Mouse (Mus musculus): ENCODE measurements around the gene Ptprd. TPM values are rescaled to one million over a fixed set of nuclear protein-coding genes. Genes with fewer than 3 reads are reported as not detected.
A peak's percentile ranks its signal among the peaks of the same experiment; 100 is the strongest.

Gene Ptprd
- total RNA-seq, 2 experiments from 2014 or later = 3.8 to 7.1 TPM

DNA sequence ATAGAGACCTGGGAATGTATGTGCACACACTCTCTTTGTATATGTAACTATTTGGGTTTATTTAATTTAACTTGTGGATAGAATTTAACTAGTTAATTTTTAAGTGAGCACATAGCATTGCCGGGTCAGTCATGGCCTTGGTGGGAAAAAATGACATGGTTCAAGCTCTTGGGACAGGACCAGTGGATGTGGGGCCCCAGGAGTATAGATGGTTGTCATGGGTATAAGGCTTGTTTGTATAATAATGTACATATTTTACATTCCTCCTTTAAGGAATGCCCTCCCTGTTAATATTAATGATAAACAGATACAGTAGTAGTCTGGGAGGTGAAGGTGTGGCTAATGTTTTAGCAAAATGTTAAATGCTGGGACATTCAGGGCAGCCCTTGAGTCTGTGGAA is 962.8 kb downstream of the Ptprd start:
- no peak for DNase-seq

DNA sequence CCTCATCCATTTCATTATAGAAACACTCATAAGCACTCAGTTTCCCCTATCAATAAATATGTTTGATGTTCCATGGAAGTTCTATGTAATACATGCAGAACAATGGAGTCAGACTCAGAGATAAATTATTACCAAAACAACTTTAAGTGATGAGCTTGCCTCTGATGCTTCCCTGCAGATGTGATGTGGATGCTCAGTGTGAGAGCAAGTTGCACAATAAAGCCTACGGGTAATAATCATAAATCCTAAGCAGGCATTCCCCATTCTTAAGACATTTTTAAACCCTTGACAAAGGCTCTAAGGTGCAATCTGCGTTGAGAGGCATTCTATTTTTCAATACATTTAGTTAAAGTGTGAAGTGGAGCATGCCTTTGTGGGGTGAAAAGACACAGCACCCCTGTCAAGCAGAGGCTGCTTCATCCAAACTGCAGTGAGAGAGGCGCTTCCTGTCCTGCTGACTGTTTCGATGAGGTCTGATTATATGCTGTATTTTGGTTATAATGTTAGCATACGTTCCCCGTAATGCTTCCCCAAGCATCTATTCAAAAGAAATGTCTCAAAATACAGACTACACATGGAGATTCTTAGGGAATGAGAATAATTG is 969.8 kb downstream of the Ptprd start:
- DNase-seq = no peak

DNA sequence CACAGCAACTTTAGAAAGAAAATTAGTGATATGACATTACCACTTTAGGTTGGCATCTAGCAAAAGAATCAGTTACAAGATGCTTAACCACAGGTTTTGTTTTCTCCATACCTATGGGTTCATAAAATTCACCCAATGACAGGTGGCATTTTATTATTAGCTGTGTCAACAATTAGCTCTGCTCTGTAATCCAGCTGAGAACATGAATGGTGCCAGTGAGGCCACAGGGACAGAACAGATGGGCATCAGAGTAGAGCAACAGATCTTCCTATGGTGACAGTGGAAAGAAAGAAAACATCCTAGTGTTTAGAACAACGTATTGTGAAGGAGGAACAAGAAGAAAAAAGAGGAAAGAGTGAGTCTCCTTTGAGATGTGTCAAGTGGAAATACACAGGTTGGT is 973.6 kb downstream of the Ptprd start:
- DNase-seq = no peak

DNA sequence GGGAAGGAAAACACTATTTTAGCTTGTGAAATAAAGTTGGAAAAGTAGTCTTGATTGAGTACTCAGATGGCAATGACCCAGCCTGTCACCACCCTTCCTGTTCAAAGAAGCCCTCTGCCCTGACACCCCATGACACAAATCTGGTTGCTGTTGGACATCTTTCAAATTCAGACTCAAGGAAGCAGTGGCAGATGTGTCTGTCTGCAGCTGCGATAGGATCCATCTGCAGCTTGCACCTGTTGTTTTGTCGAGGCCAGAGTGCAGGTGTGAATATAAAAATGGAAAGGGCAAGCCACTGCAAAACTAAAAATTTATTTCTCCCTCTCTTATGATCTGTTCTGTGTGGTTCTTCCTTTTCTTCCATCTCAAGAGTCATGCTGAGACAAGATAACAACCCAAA is 978.5 kb downstream of the Ptprd start:
- no peak for DNase-seq

- peak; percentile 21 for DNase-seq
These were observed 1042.9 kb downstream of the Ptprd start for GRCm38 (mm10) chr4:77168866-77169265.

- no peak for DNase-seq
These were observed 1054.2 kb downstream of the Ptprd start for GRCm38 (mm10) chr4:77157601-77158000.

- no peak for DNase-seq
These were observed 1056.2 kb downstream of the Ptprd start for GRCm38 (mm10) chr4:77155561-77155960.

DNA sequence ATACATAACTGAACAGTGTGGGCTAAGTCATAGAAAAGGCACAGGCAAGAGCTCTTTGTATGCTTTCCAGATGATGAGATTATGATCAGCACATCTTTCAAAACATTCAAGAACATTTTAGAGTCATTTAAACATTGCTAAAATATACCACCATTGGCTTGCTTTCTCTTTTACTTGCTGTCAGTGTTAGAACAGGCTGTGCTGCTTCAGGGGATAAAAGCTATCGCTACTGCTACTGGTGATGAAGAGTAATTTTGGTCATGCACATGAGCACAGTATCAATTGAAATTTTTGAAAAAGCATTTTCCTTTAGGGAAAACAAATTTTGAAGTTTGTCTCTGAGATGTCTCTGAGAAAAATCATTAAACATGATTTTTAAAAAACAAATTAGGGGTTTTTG is 1056.7 kb downstream of the Ptprd start:
- DNase-seq = no peak

GRCm38 (mm10) chr4:77124852-77125251 is 1086.9 kb downstream of the Ptprd start:
- no peak for DNase-seq

DNA sequence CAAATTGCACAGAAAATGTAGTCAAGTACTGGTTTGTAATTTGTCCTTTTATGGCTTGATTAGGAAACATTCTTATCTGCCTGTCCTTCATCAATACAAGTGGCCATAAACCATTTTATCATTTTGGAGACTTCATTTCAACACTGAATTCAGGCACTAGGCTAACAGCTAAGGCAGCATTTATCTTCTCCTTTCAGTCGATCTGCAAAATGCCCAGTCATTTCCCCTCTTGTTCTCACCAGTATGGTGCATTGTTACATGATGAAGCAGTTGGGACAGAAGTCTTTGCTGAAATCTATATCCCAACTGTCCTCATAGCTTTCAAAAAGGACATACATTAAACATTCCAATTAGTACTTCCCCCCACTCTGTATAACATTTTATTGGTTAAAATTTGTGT is 1100.9 kb downstream of the Ptprd start:
- DNase-seq = no peak

DNA sequence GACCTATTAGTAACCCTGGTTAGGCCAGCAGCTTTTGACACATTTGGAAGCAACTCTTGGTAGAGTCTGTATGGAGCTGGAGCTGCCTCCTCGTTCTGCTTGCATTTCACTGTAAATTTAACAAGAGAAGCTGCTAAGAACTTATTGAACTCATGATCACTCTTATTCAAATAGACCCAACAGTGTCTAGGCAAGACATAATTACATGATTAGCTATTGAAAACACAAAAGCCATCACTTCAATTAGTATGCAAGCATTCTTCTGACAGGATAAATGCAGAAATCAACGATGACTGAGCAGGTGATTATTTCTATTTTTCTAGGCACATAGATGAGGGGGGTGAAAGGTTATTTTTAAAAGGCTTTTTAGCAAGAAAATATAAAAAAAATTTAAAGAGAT is 1104.5 kb downstream of the Ptprd start:
- no peak for DNase-seq

DNA sequence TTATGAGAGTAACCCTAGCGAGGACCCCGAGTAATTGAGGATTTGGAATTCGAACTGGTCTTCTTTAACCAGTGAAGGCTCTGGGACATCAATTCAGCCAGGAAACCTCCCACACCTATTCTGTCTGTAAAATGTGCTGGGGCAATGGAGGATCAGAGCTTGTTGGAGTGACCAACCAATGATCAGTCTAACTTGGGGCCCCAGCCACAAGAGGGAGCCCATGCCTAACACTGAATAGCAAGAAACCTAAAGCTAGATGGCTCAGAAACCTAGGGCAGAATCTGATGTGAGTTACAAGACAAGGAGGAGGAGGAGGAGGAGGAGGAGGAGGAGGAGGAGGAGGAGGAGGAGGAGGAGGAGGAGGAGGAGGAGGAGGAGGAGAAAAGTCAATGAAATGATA is 1128.6 kb downstream of the Ptprd start:
- DNase-seq = no peak

DNA sequence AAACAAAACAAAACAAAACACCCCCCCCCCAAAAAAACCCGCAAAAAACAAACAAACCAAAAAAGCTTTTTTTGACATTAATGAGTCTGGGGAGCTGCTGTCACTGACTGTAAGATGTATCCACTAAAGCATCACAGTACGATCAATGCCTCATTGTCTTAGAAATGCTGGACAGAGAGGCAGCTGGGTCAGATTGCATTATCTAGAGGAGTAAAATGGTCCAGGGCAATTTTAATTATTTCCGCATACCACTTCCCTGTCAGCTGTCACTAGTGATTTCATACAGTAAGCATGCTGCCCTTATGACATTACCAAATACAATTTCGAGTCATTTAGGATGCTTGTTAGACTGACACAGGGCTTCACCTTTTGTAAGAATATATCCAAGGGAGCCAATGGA is 1134.2 kb downstream of the Ptprd start:
- DNase-seq = no peak

DNA sequence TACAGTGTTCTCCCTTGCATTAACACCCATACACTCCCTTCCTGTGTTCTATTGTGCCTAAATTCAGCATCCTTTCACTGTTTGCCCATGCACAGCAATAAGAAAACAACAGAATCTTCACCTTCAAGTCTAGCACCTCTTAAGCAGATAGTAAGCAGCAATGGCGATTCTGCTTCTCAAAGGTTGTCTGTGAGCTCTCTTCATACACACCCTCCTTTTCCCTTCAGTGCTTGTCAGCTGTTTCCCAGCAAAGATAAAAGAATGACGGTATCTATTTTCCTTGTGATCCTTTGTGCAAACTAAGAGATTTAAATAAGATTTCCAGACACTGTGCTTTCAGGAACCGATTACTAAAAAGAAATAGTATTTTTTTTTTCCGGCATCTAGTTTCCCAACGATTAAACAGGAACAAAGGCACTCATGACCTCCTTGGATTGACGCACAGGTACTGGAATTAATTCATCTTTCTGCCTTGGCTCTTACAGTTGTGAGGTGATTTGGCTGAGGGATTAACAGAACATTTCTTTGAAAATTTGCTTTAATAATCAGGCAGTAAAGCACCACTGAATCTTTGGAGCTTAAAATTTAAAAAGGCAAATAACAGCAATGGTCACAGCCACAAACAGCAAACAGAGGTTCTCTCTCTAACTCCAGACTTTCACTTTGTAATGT is 1161.1 kb downstream of the Ptprd start:
- no peak for DNase-seq

- no peak for DNase-seq
These were observed 1207.3 kb downstream of the Ptprd start for GRCm38 (mm10) chr4:77004483-77004882.

DNA sequence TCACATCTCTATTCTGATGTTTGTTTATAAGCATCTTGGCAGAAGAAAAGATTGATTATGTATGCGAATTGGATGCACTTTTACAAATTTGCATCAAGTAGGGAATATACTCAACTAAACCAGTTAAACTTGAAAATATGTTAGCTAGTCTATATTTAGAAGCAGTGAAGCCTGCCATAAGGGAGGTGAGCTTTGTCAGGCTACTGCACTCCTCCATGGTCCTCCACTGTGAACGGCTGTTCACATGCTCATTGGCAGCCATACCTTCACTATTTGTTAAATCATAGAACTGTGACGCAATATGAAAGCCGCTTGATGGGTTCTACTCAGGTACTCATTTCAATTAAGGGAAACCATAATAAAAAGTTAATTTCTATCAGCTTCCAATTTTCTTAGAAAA is 1215.6 kb downstream of the Ptprd start:
- no peak for DNase-seq

GRCm38 (mm10) chr4:76989961-76990360 is 1221.8 kb downstream of the Ptprd start:
- no peak for DNase-seq

GRCm38 (mm10) chr4:76977056-76977809 is 1234.5 kb downstream of the Ptprd start:
- no peak for DNase-seq

- DNase-seq = no peak
These were observed 1263.5 kb downstream of the Ptprd start for GRCm38 (mm10) chr4:76948251-76948650.

GRCm38 (mm10) chr4:76941382-76942360 is 1270.1 kb downstream of the Ptprd start:
- DNase-seq = no peak

DNA sequence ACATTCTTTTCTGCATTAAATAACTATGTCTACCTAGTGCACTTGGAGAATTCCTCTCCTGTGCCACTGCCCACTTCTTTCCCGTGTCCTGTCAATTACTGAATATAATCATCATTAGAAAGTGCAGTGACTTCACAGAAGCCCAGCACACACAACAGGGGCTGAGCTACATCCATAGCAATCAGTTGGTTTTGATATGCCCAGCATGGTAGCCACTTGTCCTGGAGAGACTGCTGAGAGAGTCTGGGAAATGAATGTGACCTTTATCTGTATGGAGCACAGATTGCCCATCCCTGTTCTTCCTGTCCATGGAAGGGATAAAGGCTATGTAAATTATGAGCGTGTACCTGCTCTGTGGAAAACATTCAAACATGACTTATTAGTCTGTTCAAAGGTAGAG is 1280.2 kb downstream of the Ptprd start:
- DNase-seq = no peak

DNA sequence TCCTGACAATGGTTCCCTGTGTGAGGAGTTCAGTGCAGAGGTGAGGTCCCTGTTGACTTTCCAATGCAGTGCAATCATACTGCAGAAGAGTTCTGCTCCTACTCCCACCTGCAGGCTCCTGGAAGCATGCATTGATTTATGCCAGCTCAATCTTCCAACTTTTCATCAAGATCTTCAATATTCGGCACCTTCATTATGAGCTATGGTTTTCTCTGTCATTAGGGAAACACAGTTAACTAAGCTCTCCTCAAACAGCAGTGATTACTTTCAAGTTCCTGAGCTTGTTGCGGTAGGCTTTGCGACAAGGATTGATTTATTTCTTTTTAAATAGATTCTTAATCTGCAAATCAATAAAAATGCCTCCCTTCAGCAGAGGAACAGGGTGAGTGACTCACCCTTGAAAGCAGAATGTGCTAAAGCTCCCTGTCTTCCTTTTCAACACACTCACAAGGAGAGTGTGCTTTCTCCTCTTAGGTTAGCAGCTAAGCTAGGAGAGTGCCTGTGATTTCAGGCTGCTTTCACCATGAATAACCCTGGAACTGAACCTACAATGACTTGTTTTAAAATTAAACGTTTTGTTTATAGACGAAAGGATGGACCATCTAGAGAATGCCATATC is 1298.1 kb downstream of the Ptprd start:
- no peak for DNase-seq

All from gastrocnemius, postnatal 25 days (tissue).